Mouse (Mus musculus) adrenal gland, adult 18-20 months (tissue): ENCODE measurements around the gene Dgkz. TPM values are rescaled to one million over a fixed set of nuclear protein-coding genes. Genes with fewer than 3 reads are reported as not detected.
A peak's percentile ranks its signal among the peaks of the same experiment; 100 is the strongest.

Source experiments
- DNase-seq, 2 experiments: peaks; one replicate each; pipeline ENCODE4 v3.0.0; 2021 to 2022; ENCODE audit warnings: low spot score in 2 of 2
- total RNA-seq, 2 experiments: library from RNA; stranded (reverse); gene quantifications; 1 replicate in 1 of 2; 2 replicates in 1 of 2; pipeline ENCODE4 v1.2.3; 2021

The Dgkz gene
- total RNA-seq, 2 experiments from 2014 or later: 38.9 to 40.3 TPM

- no peak for DNase-seq
These were observed 13.5 kb downstream of the Dgkz start for GRCm38 (mm10) chr2:91961901-91962761.

GRCm38 (mm10) chr2:91960459-91960858 lies 15.2 kb downstream of the Dgkz start:
- no peak for DNase-seq

DNA sequence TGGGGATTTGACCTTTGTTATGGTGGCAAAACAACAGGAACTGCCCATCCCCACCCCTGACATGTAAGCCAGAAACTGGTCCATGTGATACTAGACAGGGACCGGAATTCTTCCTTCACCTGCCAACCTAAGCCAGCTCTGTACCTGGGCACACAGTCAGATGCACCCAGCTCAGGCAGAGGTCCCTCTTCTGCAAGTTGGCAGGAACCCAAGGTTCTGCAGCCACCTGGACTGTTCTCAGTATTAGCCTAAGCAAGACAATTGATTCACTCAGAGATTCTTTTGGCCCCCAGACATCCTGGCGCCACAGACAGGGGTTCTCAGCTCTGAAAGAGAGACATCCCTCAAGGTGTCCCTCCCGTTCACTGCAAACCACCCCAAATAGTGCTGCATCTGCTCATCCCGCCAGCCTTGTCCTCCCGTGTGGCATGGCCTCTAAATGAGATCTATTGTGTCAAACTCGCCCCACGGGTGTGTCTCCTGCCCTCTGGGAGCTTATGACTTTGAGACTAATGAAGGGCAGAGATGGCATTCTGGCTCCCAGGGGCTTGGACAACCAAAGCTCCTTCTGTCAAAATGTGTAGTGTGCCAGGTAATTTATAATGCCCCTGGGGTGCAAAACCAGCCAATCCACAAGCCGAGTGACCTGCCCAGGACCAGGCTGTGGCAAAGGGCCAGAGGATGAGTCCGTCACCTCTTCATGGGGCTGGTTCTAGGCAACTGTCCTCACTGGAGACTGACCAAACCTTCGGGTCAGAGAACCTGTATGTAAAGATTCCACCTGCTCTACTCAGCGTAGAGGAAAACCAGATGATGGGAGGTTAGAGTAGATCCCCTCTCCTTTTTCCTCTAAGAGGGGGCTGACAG lies 15.9 kb downstream of the Dgkz start:
- no peak for DNase-seq

DNA sequence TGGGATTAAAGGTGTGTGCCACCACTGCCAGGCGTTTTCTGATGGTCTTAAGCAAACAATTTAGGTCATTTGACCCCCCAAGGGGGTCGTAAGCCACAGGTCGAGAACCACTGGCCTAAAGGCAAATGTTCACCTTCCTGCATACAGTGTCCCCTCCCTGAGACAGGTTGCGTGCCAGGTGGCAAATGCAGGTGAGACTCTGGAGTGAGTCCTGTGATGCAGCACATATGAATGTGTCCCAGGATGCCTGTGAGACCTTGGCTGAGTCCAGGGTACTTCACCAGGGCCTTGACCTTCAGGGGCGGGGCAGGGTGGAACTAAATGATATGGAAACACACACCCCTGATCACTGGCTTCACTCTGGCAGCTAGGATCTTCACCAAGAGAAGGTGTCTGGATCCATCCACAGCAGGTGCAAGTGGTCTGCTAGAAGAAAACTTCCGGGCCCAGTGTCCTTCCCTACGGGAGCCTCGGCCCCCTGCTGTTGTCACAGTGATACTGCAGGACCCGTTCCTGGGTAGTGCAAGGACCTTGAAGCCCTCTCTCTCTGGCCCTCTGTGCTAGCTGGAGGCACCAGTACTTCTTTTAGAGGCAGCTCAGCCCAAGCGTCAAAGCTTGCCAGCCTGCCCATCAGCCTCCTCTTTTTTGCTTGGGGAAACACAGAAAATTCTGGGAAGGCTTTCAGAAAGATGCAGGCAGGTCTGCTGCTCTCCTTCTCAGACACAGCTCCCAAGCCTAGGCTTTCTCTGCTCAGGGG lies 16.8 kb downstream of the Dgkz start:
- peak in 1 of 2 experiments; percentile 53 for DNase-seq

DNA sequence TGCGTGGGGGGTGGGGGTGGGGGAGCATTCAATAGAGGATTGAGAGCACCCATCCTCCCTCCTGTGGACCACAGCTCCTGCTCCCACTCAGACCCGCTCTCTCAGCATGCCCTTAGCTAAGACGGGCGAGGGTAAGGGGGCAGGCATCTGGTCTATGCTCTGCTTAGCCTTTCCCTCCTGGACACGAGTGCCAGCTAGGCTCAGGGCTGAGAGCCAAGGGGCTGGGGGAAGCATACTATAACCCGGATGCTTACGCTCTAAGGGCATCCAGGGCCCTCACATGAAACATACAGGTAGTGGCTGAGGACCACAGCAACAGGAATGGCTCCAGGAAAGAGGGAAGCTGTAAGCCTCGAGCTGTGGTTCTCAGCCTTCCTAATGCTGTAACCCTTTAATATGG lies 17.6 kb downstream of the Dgkz start:
- no peak for DNase-seq

- no peak for DNase-seq
These were observed 18.6 kb downstream of the Dgkz start for GRCm38 (mm10) chr2:91957096-91957495.

GRCm38 (mm10) chr2:91955875-91956274 lies 19.8 kb downstream of the Dgkz start:
- DNase-seq: no peak

GRCm38 (mm10) chr2:91955121-91955591 lies 20.5 kb downstream of the Dgkz start:
- DNase-seq: no peak

GRCm38 (mm10) chr2:91953825-91954224 lies 21.8 kb downstream of the Dgkz start:
- no peak for DNase-seq

DNA sequence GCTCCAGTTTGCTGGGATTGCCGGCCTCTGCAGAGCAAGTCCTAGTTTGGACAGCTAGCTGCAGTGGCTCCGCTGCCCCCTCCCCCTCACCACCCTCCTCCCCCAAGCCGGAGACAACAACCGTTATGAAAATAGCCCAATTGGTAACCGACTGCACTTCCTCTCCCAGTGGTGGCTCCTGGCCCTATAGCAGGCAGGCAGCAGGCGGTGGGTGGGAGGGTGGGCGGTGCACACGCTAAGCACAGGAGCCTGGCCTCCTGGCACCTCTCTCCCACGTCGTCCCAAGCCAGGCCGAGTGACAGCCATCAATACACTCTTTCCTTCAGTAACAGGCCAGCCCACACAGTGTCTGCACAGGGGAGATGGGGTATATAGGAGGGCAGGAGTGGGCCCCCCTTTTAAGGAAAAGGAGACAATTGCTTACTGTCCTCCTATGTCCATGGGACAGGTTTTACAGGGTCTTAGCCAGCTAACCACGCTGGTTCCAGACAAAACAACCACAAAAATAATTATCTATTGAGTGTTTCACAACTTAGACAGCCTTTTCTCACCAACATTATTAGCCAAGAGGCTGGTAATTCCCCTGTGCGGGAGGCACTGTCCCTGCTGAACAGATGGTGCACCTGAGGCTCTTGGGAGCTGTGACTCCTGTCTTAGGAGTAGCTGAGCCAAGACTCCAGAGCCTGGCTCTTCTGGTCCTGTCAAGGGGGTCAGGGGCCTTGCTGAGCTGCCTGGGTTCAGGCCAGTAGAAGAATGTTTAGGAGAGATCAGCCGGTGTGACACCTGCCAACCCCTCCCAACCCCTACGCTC lies 25.2 kb downstream of the Dgkz start:
- DNase-seq: no peak

GRCm38 (mm10) chr2:91949411-91950274 lies 26.0 kb downstream of the Dgkz start:
- no peak for DNase-seq

- no peak for DNase-seq
These were observed 26.8 kb downstream of the Dgkz start for GRCm38 (mm10) chr2:91948792-91949241.

DNA sequence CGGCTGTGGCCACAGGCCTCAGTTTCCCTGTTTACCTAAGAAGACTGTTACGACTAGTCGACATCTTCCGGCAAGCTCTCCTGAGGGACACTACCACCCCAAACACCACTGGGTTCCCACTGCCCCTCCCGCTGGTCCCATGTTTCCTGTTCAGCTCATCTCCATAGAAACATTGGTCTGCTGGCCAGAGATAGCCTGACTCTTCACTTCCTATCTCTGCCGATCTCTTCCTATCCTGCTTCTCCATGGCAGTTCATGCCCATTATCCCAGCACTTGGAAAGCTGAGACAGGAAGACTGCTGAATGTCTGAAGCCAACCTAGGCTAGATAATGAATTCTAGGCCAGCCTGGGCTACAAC lies 27.5 kb downstream of the Dgkz start:
- peak in 1 of 2 experiments; percentile 28 for DNase-seq

DNA sequence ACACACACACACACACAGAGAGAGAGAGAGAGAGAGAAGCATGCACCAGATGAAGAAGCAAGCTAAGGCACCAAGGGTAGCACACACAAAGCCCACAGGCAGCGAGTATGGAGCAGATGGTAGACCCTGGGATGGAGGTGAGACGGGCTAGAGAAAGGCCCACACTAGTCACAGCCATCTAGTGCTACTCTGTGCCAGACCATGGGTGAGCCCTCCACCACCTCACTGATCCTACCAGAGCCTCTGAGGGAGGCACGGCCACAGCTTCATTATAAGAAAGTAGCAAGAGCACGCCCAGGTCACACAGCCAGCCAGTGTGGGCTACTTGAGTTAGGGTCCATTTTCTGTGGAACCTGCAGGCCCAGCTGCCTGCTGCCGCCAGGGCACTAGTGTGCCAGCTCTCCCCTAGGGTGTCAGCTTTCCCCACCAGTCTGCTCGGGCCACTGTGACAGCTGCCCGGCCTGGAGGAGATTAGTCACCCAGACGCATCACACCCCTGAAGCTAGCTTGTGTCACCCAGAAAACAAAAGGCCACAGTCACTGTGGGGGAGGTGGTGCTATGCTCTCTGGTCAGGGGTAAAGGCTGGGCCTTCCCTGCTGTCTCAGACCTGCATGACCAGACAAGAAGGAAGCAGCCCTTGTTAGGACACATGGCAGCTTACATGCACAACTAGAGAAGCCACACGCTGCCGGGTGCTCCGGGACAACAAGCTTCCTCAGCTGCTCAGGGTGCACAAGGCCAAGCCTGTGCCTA lies 28.1 kb downstream of the Dgkz start:
- DNase-seq: peak in 1 of 2 experiments; percentile 34

- peak in 1 of 2 experiments; percentile 38 for DNase-seq
These were observed 28.8 kb downstream of the Dgkz start for GRCm38 (mm10) chr2:91946836-91947235.

DNA sequence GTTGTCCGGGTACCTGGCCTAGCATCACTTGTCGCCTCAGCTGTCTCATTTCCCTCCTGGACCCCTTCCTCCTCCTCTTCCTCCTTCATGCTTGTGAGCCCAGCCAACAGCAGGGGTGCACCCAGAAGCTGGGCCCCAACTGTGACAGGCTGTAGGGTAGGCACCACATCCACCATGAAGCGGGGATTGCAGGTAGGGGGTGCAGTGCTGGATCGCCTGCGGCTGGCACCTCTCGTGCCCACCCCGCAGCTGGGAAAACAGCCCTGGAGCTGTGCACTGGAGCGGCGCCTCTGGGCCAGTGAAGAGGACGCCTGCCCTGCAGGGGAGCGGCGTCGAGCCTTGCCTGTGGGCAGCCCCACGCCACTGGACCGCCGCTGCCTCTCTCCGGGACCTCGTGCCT lies 30.2 kb downstream of the Dgkz start, which contains the start of gene Gm9821:
TSS of gene Gm9821 (plus strand) at position 221 of the 400 bp plus-strand sequence.
- DNase-seq: peak in 1 of 2 experiments; percentile 26

DNA sequence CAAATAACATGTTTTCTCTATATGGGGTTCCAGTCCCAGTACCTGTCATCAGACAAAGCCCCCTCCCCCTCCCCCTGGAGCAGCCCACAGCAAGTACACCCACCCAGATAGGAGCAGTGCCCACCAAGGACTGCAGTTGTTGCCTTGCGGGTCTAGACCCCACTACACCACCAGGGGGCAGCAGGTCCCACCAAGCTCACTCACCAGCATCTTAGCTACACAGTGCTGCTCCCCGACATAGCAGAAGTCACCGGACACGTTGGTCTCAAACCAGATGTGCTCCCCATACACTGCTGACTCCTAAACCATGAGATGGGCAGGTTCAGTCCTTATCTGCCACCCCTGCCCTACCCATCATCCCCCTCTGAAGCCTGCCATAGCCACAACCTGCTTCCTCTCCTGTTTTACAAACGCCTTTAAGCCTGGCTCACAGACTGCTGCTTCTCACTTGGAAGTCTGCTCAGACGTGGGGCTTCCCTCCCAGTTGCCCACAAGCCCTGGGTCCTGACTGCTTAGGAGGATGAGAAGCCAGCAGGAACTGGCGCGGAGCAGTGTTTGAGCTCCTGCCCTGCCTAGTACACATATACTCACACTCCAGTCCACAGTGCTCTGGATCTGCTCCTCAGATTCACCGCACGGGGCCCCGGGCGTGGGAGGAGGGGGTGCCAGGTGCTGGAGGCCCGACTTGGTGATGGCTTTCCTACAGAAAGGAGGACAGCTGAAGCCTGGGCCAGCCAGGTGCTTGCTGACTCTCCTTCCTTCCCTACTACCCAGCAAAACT lies 31.3 kb downstream of the Dgkz start:
- DNase-seq: peak; percentile 72 to 88

- DNase-seq: no peak
These were observed 33.3 kb downstream of the Dgkz start for GRCm38 (mm10) chr2:91942356-91942755.
